Mouse (Mus musculus) myocyte (in vitro differentiated cells): ENCODE measurements around the gene Alk.

Source experiments
- MAX ChIP-seq: IDR thresholded peaks from one replicate; pipeline ENCODE4 v1.6.1; 2011; ENCODE audit warnings: low read depth, mild to moderate bottlenecking, control low read depth
- MYOG ChIP-seq, 3 experiments: IDR thresholded peaks; one replicate each; pipeline ENCODE4 v1.6.1; 2011; ENCODE audit warnings: control low read depth in 2 of 3, low read depth in 2 of 3, mild to moderate bottlenecking in 2 of 3; ENCODE audit not compliant: insufficient read length in 2 of 3, control insufficient read depth in 1 of 3, insufficient read depth in 1 of 3
- POLR2A ChIP-seq: IDR thresholded peaks from one replicate; pipeline ENCODE4 v1.6.1; 2011; ENCODE audit warnings: low read depth, mild to moderate bottlenecking, control low read depth, moderate library complexity; ENCODE audit not compliant: insufficient read length
- POLR2AphosphoS2 ChIP-seq: IDR thresholded peaks from one replicate; pipeline ENCODE4 v1.6.1; 2011; ENCODE audit warnings: low read depth, control low read depth; ENCODE audit not compliant: insufficient read length
- REST ChIP-seq: IDR thresholded peaks from one replicate; pipeline ENCODE4 v1.6.1; 2011; ENCODE audit warnings: mild to moderate bottlenecking, control low read depth, moderate library complexity; ENCODE audit not compliant: insufficient read depth, insufficient read length
- SRF ChIP-seq: IDR thresholded peaks from one replicate; pipeline ENCODE4 v1.6.1; 2011; ENCODE audit warnings: low read depth; ENCODE audit not compliant: control insufficient read depth, insufficient read length
- TCF12 ChIP-seq: IDR thresholded peaks from one replicate; pipeline ENCODE4 v1.6.1; 2011; ENCODE audit warnings: mild to moderate bottlenecking, control low read depth; ENCODE audit not compliant: poor library complexity, insufficient read depth, severe bottlenecking
- TCF3 ChIP-seq: IDR thresholded peaks from one replicate; pipeline ENCODE4 v1.6.1; 2011; ENCODE audit warnings: low read depth, control low read depth; ENCODE audit not compliant: insufficient read length
- USF1 ChIP-seq: IDR thresholded peaks from one replicate; pipeline ENCODE4 v1.6.1; 2011; ENCODE audit warnings: low read depth, mild to moderate bottlenecking, control low read depth, moderate library complexity

DNA sequence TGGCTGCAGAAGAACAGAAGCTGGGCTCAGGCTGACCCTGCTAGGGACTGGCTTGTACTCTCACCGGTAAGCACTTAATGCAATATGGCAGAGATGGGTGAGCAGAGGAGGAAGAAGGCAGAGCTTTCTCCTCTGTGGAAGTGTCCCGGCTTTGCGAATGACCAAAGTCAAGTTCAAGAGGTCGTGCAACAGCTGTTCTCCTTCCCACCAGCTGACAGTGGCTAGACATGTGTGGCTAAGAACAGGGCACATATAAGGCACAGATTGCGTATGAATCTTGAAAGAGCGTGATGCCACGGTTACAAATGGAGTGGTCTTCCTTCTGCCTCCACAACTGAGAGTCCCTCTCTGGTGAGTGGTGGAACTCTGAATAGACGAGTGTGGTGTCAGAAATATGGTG is 625.3 kb downstream of the Alk start:
- TF ChIP-seq REST = no peak
- no peak for TF ChIP-seq POLR2A
- no peak for TF ChIP-seq MAX
- TF ChIP-seq TCF12 = no peak
- no peak for TF ChIP-seq USF1
- peak; percentile 32 to 90 (median 49) for TF ChIP-seq MYOG (IDR thresholded peaks at IDR 0.05; ENCODE audit: control insufficient read depth in 1 of 3, insufficient read depth in 1 of 3, insufficient read length in 2 of 3, low read depth in 2 of 3)
- TF ChIP-seq SRF = no peak
- TF ChIP-seq TCF3 = peak; percentile 14
- no peak for TF ChIP-seq POLR2AphosphoS2
